Mouse (Mus musculus): ENCODE measurements around the gene Filip1.

Gene Filip1

GRCm38 (mm10) chr9:79816464-79816863 is 196.2 kb downstream of the Filip1 start:
- DNase-seq: no peak

GRCm38 (mm10) chr9:79816013-79816412 is 196.6 kb downstream of the Filip1 start:
- DNase-seq: no peak

- DNase-seq: no peak
Measured at GRCm38 (mm10) chr9:79814592-79814991, 198.1 kb downstream of the Filip1 start.

- no peak for DNase-seq
Measured at GRCm38 (mm10) chr9:79810969-79811902, 201.4 kb downstream of the Filip1 start.

- no peak for DNase-seq
Measured at GRCm38 (mm10) chr9:79810534-79810933, 202.1 kb downstream of the Filip1 start.

GRCm38 (mm10) chr9:79809411-79809810 is 203.2 kb downstream of the Filip1 start:
- no peak for DNase-seq

GRCm38 (mm10) chr9:79807178-79807577 is 205.5 kb downstream of the Filip1 start:
- no peak for DNase-seq

- no peak for DNase-seq
Measured at GRCm38 (mm10) chr9:79806317-79807075, 206.2 kb downstream of the Filip1 start.

GRCm38 (mm10) chr9:79805426-79805825 is 207.2 kb downstream of the Filip1 start:
- no peak for DNase-seq

GRCm38 (mm10) chr9:79796461-79797135 is 216.1 kb downstream of the Filip1 start:
- DNase-seq: no peak

- no peak for DNase-seq
Measured at GRCm38 (mm10) chr9:79795076-79795475, 217.6 kb downstream of the Filip1 start.

- DNase-seq: peak; percentile 95
Measured at GRCm38 (mm10) chr9:79792841-79793835, 219.5 kb downstream of the Filip1 start, which contains the start of gene Tmem30a. Tmem30a (minus strand) TSS chr9:79793507.

- DNase-seq: no peak
Measured at GRCm38 (mm10) chr9:79785794-79786085, 226.9 kb downstream of the Filip1 start.

GRCm38 (mm10) chr9:79784934-79785793 is 227.5 kb downstream of the Filip1 start:
- no peak for DNase-seq

GRCm38 (mm10) chr9:79784439-79784838 is 228.2 kb downstream of the Filip1 start:
- no peak for DNase-seq

- DNase-seq: no peak
Measured at GRCm38 (mm10) chr9:79779354-79779753, 233.3 kb downstream of the Filip1 start.

- no peak for DNase-seq
Measured at GRCm38 (mm10) chr9:79766991-79767545, 245.6 kb downstream of the Filip1 start.

- DNase-seq: no peak
Measured at GRCm38 (mm10) chr9:79765329-79765728, 247.3 kb downstream of the Filip1 start.

Data from cerebellum, adult 11 months (tissue).